Mouse (Mus musculus) heart, adult 11 months (tissue): ENCODE results near the gene Tfap2c.

Experiments
- DNase-seq: peaks from one replicate; pipeline ENCODE4 v3.0.0; 2022

Tfap2c gene

GRCm38 (mm10) chr2:172549371-172550155 is at the start of gene Tfap2c:
TSS of gene Tfap2c (plus strand) at chr2:172549593.
- peak; percentile 91 for DNase-seq

DNA sequence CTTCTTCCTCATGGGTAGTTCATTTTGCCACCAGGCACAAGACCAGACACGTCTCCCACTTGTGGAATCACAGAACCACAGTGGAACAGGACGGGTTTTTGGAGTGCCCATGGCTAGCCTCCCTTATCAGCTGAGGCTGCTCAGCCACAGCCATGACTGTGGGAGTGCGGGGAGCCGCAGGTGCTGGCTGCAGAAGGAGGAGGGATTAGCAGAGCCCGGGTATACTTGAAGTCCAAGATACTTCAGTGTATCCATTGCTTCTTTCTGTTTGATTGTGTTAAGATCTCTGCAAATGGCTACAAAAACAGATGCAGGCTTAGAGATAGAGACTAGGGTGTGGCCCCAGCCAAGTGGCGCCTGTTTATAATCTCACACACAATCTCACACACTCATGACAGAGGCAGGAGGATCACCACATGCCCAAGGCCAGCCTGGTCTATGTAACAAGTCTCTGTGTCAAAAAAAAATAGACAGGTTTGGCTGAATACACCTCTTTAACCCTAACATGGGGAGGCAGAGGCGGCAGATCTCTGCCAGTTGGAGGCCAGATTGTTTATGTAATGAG is 48.6 kb upstream of the Tfap2c start:
- no peak for DNase-seq

DNA sequence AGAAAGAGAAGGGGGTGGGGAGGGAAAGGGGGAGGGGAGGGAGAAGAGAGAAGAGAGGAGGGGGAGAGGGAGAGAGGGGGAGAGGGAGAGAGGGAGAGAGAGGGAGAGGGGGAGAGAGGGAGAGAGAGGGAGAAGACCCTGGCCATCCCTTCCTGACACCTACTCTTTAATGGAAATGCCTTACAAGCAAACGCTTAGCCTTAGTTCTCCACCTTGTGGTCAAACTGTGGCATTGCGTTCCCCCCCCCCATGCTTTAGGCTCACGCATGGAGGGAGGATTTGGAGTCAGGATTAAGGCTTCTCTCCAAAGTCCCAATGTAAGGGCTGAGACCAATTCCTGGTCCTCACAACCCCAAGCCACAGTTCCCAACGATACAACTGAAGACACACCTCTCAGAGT is 48.1 kb upstream of the Tfap2c start:
- DNase-seq, result no peak

DNA sequence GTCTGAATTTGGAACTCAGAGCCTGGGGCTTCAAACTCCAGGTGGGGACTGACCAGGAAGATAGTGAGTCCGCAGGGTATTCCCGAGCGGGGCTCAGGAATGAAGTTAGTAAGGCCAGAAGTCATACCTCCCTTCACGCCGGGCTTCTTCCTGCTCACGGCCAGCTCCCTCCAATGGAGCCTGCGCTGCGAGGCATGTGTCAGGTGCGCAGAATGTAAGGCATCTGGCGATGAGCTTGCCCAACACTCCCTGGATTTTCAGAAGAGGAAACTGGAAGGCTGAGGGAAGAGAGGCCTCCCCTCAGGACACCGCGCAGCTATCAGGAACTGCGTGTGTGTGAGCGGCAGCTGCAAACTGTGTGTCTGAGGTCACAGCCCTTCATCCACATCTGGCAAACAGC is 47.2 kb upstream of the Tfap2c start:
- DNase-seq, result no peak

- no peak for DNase-seq
Measured at GRCm38 (mm10) chr2:172506121-172506520, 43.3 kb upstream of the Tfap2c start.

DNA sequence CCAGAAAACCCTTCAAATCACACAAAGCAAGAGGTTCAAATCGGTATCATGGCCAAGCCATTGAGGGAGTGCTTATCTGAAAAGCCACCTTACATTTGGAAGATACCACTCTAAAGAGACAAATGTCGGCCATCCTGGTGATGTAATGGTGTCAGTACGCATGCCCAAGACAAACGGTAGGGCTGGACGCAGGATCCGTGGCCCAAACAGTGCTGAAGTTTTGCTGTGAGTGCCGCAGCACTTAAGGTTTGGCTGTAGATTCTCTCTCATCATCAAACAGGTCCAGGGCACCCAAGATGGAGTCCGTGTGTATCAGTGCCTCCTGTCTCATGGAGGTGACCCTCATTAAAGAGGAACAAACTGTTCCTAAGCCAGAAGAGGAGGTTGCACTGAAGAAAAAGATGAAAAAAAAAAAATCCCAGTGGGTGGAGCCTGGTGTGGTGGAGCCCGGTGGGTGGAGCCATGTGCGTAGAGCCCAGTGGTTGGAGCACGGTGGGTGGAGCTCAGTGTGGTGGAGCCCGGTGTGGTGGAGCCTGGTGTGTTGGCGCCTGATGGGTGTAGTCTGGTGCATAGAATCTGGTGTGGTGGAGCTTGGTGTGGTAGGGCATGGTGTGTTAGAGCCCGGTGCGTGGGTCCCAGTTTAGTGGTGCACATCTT is 39.2 kb upstream of the Tfap2c start:
- no peak for DNase-seq

DNA sequence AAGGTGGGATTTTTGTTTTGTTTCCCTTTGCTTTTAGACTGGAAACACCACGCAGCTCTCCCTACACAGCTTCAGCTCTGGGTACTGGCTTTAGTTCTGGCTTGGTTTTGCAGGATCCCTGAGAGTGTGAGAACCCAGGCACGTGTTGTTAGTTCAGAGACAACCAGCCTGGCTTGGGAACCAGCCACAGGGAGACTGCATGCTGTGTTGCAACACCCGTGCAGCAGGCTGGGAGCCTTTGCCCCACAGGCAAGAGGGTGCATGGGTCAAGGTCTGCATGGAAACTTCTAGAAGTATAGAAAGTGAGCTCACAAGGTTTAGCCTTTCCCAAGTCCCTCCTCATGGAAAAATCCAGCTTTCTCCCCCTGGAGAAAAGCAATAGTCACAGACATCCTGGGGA is 38.5 kb upstream of the Tfap2c start:
- DNase-seq, result no peak

- no peak for DNase-seq
Measured at GRCm38 (mm10) chr2:172516407-172516992, 32.9 kb upstream of the Tfap2c start.

GRCm38 (mm10) chr2:172520616-172521371 is 28.6 kb upstream of the Tfap2c start:
- DNase-seq, result no peak

- no peak for DNase-seq
Measured at GRCm38 (mm10) chr2:172522528-172522927, 26.9 kb upstream of the Tfap2c start.

- no peak for DNase-seq
Measured at GRCm38 (mm10) chr2:172527175-172527574, 22.2 kb upstream of the Tfap2c start.

DNA sequence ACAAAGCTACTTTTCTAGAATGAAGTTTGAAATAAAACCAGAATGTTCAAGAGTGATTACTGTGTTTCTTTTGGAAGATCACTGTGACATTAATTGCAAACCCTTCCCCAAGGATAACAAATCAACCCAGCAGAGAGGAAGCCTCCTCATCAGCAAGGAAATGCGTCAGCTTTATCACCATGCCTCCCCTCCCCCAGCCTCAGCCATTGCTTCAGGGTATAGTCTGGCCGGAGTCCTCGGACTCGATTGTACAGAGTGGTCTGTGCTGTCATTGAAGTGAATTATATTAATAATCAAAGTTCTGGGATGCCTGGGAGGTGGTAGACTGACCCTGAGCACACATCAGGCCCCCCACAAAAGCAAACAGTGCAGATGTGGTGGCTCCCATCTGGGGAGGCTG is 5.4 kb upstream of the Tfap2c start:
- DNase-seq, result no peak

- no peak for DNase-seq
Measured at GRCm38 (mm10) chr2:172544601-172545127, 4.7 kb upstream of the Tfap2c start.

DNA sequence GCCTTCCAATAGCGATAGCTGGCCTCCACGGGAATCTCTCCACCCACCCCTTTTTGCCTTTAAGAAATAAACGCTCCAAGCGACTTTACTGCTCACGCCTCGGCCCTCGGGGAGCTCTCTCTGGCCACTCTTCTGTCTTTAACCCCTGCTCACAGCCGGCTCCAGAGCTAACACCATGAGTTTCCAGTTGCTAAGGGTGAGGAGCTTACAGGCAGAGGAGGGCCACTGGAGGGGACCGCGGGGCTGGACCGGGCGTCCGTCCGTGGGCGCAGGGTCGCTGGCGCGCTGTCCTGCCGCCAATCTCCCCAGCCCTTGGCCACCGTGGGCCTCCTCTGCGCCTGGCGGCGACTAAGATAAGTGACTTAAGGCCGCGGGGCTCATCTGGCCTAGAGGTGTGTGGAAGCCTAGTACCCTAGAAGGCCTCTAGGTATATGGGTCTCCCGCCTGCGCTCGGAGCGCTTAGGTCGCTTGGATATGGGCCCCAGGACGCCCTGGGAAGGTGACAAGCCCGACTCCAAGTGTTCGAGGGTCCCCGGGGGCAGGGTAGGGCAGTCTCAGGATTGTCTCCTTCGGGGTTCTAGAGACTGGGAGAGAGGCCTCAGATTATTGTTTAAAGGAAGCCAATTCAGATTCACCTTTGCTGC is 3.7 kb upstream of the Tfap2c start:
- DNase-seq, result peak; percentile 87

DNA sequence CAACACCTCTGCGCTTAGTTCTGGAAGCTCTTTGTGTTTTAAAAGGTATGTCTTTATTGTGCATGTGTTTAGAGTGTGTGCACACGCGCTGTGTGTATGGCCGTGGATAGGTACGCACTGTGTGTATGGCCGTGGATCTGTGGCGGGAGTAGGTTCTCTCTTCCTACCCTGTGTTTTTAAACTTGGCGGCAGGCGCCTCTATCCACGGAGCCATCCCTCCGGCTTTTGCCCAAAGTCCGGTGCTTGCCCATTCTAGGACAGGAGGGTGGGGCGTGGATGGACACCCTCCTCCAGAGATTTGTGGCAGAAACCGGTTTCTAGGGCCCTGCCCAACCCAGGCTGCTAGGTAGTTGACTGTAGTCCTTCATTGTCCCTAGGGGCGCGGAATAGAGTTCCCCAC is 2.8 kb upstream of the Tfap2c start:
- DNase-seq, result no peak

DNA sequence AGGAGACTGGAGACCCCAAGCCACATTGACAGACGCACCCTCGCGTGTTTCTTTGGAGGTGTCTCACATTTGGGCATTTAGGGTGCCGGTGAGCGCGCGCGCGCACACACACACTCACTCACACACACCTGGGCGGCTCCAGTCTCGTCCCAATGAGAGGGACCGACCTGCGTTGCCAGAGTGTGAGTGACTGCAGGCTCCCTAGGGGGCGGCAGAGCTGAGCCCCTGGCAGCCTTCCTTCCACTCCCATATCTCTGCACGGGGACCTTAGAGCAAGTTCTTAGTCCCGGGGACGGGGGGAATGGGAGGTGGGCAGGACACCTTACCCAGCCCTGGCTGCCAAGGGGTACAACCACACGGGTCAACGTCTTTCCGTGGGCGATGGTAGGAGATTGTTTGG is 2.3 kb upstream of the Tfap2c start:
- DNase-seq, result no peak

DNA sequence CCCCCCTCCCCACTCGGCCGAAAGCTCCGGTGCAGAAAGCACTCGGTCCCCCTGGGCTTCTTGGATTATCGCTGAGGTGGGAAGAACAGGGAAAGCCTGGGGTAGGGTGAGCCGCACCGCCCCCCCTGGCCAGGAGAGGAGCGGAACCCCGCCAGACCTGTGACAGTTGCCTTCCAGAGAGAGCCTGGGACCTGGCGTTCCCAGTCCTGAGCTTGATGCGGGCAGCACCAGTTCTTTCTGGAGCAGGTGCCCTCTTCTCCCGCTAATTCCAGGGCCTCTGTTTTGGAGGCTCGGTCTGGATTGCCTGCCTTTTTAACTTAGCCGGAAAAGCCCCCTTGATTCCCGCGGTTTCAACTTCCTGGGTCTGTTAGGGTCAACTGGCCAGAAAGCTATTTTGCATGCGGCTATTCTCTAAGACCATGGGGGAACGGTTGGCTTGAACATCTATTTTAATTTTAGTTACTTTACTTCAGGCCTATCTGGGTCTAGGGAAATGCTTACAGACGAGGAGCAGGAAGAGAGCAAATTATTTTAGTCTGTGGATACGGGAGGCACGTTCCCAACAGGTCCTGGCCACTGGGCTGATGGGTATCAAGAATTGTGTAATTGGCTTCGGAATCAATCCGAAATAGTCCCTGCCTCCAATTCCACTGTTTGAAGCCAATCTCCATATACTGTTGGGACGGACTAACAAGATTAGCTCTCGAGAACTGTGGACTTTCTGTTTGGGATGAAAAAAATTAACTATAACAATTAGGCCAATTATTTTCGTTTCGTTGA is 1.4 kb upstream of the Tfap2c start:
- no peak for DNase-seq

DNA sequence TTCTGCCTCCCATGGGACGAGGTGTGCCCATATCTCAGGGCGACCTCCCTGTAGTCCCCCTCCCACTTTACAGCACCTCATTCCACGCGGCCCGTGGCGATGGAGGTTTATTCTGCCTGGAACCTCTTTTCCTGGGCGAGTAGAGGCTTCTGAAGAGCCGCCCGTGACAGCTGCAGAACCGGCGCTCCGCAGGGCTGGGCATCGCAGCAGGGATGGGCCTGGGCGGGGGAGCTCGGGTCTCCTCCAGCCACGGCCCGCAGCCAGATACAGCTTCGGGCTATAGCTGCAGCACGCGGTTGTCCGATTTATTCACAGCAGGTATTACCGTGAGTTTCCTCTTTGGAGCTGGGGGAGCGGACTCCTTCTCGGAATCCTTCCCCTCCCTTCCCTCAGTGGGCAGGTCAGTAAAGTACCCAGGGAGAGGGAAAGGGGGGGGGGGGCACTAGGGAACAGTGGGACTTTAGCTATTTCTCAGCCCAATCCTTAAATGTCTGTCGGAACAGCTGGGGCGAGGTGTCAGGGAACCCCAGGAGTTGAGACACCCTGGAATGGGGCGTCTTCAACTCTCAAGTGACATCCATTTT is 629 bp upstream of the Tfap2c start:
- no peak for DNase-seq

DNA sequence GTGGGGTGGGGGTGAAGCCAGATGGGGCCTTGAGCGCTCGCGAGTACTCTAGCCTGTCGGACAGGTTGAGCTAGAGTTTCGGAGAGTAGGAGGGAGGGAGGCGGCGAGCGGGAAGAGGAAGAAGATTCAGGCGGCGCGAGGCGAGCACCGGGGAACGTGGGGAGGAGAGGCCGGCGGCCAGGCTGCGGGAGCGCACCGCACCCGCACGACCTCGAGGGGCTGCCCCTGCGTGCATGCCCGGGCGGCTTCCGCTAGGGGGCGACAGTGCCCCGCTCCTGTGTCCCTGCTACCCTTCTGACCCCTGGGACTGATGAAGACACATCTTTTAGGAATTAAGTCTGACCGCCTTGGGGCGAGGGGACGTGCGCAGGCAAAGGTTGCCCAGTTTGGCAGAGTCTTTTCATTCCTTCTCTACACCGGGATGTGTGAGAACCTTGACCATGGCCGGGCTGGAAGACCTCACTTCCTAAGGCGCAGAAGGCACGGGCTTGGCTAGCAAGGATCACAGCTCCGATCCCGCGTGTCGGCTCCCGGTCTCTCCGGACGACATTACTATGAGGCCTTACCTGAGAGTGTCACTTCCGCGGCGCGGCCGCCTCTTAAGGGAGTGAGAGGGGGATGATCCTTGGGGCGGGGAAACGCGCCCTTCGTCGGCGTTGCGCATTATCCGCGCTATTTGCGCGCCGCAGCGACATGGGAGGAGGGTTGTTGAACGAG is 1.1 kb downstream of the Tfap2c start:
- no peak for DNase-seq

GRCm38 (mm10) chr2:172551081-172551720 is 1.8 kb downstream of the Tfap2c start:
- DNase-seq, result no peak
